Comparison of ENCODE assay signal across 13 mouse cellular contexts in the genomic region with DNA sequence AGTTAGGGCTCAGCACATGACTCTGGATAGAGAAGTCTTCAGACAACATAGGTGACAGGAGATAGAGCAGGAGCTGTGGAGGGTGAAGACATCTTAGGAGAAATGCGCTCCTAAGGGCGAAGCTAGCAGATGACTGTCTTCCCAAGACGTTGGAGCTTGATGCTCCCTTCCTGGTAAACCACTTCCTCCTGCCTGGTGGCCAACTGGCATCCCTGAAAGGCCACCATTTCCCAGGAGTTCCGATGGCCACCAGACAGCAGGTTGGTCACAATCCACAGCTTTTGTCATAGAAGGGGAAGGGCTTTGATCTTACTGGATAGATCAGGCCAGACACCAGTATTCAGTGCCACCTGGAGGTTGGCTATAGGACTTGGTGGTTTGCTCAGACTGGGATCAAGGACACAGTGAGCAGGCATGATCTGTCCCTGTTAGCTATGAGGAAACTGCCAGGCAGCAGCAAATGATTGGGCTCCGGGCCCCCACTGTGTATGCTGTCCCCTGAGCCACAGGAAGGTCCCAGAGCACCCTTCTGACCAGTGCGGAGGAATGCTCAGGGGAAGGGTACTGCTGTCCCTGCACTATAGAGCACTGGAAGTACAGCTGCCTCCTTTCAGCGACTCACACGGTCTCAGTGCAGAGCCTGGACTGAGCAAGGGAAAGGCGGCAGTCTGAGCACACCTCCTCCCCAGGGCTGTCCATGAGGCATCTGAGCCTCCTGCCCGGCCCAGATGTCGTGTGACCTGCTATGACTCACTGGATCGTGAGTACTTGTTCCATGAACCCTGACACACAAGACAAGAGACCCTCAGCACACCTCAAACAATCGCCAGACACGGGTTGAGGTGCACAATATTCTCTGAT. TPM values are rescaled to one million over a fixed set of nuclear protein-coding genes. Genes with fewer than 3 reads are reported as not detected.
DNase-seq lines count a peak whose midpoint lies in the region; ATAC-seq lines count a peak whose summit lies in the region.
"Had no signal": no experiment of that assay in that cellular context is flagged by ENCODE, and none has a peak within 500 bp of the region (broad histone marks: within the 10 kb centered on the region; RNA-seq: fewer than 3 reads in every experiment).

No protein-coding gene starts in this region.

- peak overlapping the region; percentile 47 for H3K9ac ChIP-seq in heart, embryonic 14.5 days (ENCODE audit: low read length)
- 0 out of 2 replicates have a peak overlapping the region, but pooled peaks have one; percentile 5 for H3K9ac ChIP-seq in neural tube, embryonic 13.5 days
- no peak overlapping the region for H3K9ac ChIP-seq in embryonic facial prominence, embryonic 15.5 days
- H3K9ac ChIP-seq in stomach, embryonic 16.5 days (ENCODE audit: low read length) = peak overlapping the region; percentile 50

- peaks cover 17% of the 10 kb centered on the region for H3K9me3 ChIP-seq in heart, embryonic 14.5 days (ENCODE audit: control insufficient read depth, low read length)
- H3K9me3 ChIP-seq in neural tube, embryonic 13.5 days = 0 out of 2 replicates have a peak, but pooled peaks cover 16% of the 10 kb centered on the region
- peaks cover 5% of the 10 kb centered on the region; the same call in 1 of the 2 replicates for H3K9me3 ChIP-seq in embryonic facial prominence, embryonic 15.5 days (replicated peaks)
- H3K9me3 ChIP-seq in stomach, embryonic 16.5 days (replicated peaks; ENCODE audit: control insufficient read depth, low read length) = peaks cover 21% of the 10 kb centered on the region

- ATAC-seq in heart, embryonic 14.5 days (ENCODE audit: insufficient number of reproducible peaks, insufficient read depth, low FRiP score, low read depth) = no peak
- no peak for ATAC-seq in neural tube, embryonic 13.5 days (ENCODE audit: low read depth)
- ATAC-seq in embryonic facial prominence, embryonic 15.5 days (ENCODE audit: insufficient number of reproducible peaks, low FRiP score, low TSS enrichment, low read depth) = no peak
- peak; percentile 73; the same call in 1 of the 2 replicates for ATAC-seq in stomach, embryonic 16.5 days (ENCODE audit: insufficient read depth, low FRiP score)
- no peak for ATAC-seq in erythroid progenitor cell, adult 5-6 weeks (replicated peaks; ENCODE audit: low FRiP score, poor library complexity, severe bottlenecking)
- ATAC-seq: forebrain, embryonic 16.5 days had no signal

- no peak overlapping the region for H3K4me3 ChIP-seq in heart, embryonic 14.5 days (ENCODE audit: control insufficient read depth in 1 of 2, insufficient read depth in 1 of 2, low read depth in 1 of 2, low read length in 2 of 2)
- no peak overlapping the region for H3K4me3 ChIP-seq in neural tube, embryonic 13.5 days
- H3K4me3 ChIP-seq in embryonic facial prominence, embryonic 15.5 days (replicated peaks) = no peak overlapping the region
- H3K4me3 ChIP-seq in stomach, embryonic 16.5 days (replicated peaks; ENCODE audit: low read length) = no peak overlapping the region

- H3K4me1 ChIP-seq in heart, embryonic 14.5 days (ENCODE audit: control insufficient read depth in 2 of 2, insufficient read depth in 2 of 2, low read length in 2 of 2) = peaks cover 6 to 7% of the 10 kb centered on the region in 2 experiments
- no peaks in the 10 kb centered on the region for H3K4me1 ChIP-seq in neural tube, embryonic 13.5 days (replicated peaks)
- H3K4me1 ChIP-seq in embryonic facial prominence, embryonic 15.5 days = peaks cover 6% of the 10 kb centered on the region
- H3K4me1 ChIP-seq in stomach, embryonic 16.5 days (ENCODE audit: control insufficient read depth, insufficient read depth, low read length) = peaks cover 5% of the 10 kb centered on the region

- no peak overlapping the region for H3K27ac ChIP-seq in heart, embryonic 14.5 days (replicated peaks in 1 of 2; ENCODE audit: control insufficient read depth in 1 of 2, insufficient read depth in 1 of 2, low read depth in 2 of 2, low read length in 2 of 2)
- H3K27ac ChIP-seq in neural tube, embryonic 13.5 days (replicated peaks) = no peak overlapping the region
- no peak overlapping the region for H3K27ac ChIP-seq in embryonic facial prominence, embryonic 15.5 days (replicated peaks)
- peak overlapping the region; percentile 85 for H3K27ac ChIP-seq in stomach, embryonic 16.5 days (ENCODE audit: low read length)
- H3K27ac ChIP-seq: macrophage had no signal

- DNase-seq in heart, postnatal 10 days = no peak
- DNase-seq in neural tube, embryonic 10.5 days (ENCODE audit: extremely low spot score, low spot score) = no peak
- no peak for DNase-seq in urinary bladder, postnatal 4 days (ENCODE audit: low spot score in 2 of 2)
- DNase-seq: gastrocnemius, postnatal 36 days; kidney, adult 11 months had no signal

- peak overlapping the region; percentile 41 for H3K4me2 ChIP-seq in heart, embryonic 14.5 days (ENCODE audit: low read length)
- no peak overlapping the region for H3K4me2 ChIP-seq in neural tube, embryonic 13.5 days
- H3K4me2 ChIP-seq in embryonic facial prominence, embryonic 15.5 days (replicated peaks) = 0 out of 2 replicates have a peak overlapping the region, but pooled peaks have one; percentile 8
- H3K4me2 ChIP-seq in stomach, embryonic 16.5 days (ENCODE audit: low read depth, low read length) = peak overlapping the region; percentile 24; the same call in 1 of the 2 replicates

- 51% methylated on average over 14 of the region's 14 CpGs for WGBS in heart, embryonic 14.5 days
- WGBS in neural tube, embryonic 13.5 days = 72% methylated on average over 14 of the region's 14 CpGs
- 67% methylated on average over 14 of the region's 14 CpGs for WGBS in embryonic facial prominence, embryonic 15.5 days
- 60% methylated on average over 14 of the region's 14 CpGs for WGBS in stomach, embryonic 16.5 days

- intact Hi-C loops in heart, postnatal 10 days (cut with DNase I) = no loop called here

- H3K27me3 ChIP-seq in heart, embryonic 14.5 days (ENCODE audit: control insufficient read depth, insufficient read depth, low read length) = peaks cover 22% of the 10 kb centered on the region; the same call in 1 of the 2 replicates
- H3K27me3 ChIP-seq in neural tube, embryonic 13.5 days = peaks cover 12% of the 10 kb centered on the region
- 0 out of 2 replicates have a peak, but pooled peaks cover 3% of the 10 kb centered on the region for H3K27me3 ChIP-seq in embryonic facial prominence, embryonic 15.5 days
- H3K27me3 ChIP-seq in stomach, embryonic 16.5 days (ENCODE audit: control insufficient read depth, insufficient read depth, low read length) = no peaks in the 10 kb centered on the region

- H3K36me3 ChIP-seq in heart, embryonic 14.5 days (ENCODE audit: control insufficient read depth, insufficient read depth, low read length) = no peaks in the 10 kb centered on the region
- H3K36me3 ChIP-seq in neural tube, embryonic 13.5 days = no peaks in the 10 kb centered on the region
- H3K36me3 ChIP-seq in embryonic facial prominence, embryonic 15.5 days = no peaks in the 10 kb centered on the region
- no peaks in the 10 kb centered on the region for H3K36me3 ChIP-seq in stomach, embryonic 16.5 days (ENCODE audit: control insufficient read depth, insufficient read depth, low read length)

RNA-seq across cellular contexts. Expression of a gene that starts 0.6 kb away (rescaled TPM):
- polyA plus RNA-seq in heart, embryonic 14.5 days (2014; fragmentation: Nextera tagmentation; extraction: Ambion mirVana) = 1.9 and 2.9 TPM in 2 replicates
- total RNA-seq in heart, postnatal 10 days (2021) = 10 to 100 TPM; 20.1 to 21.0 TPM
- 2.4 and 2.5 TPM in 2 replicates for polyA plus RNA-seq in neural tube, embryonic 13.5 days (2015; fragmentation: Nextera tagmentation; extraction: Ambion mirVana)
- 3.8 and 5.9 TPM in 2 replicates for polyA plus RNA-seq in embryonic facial prominence, embryonic 15.5 days (2015; fragmentation: Nextera tagmentation; extraction: Ambion mirVana)
- polyA plus RNA-seq in stomach, embryonic 16.5 days (2015; fragmentation: Nextera tagmentation; extraction: Ambion mirVana) = 3.9 and 8.1 TPM in 2 replicates
- 3.2 and 12.6 TPM in 2 replicates for total RNA-seq in erythroid progenitor cell, adult 5-6 weeks (2015; ENCODE audit: low replicate concordance)
- 3.0 and 5.7 TPM in 2 replicates for total RNA-seq in erythroid progenitor cell, adult 5-6 weeks (2017; ENCODE audit: low replicate concordance)

RNA-seq across cellular contexts. Expression of a gene that starts 22.0 kb away (rescaled TPM):
- polyA plus RNA-seq in heart, embryonic 14.5 days (2014; fragmentation: Nextera tagmentation; extraction: Ambion mirVana) = 16.0 and 16.7 TPM in 2 replicates
- 10 to 100 TPM; 12.2 to 12.5 TPM for total RNA-seq in heart, postnatal 10 days (2021)
- 89.7 and 105 TPM in 2 replicates for polyA plus RNA-seq in neural tube, embryonic 13.5 days (2015; fragmentation: Nextera tagmentation; extraction: Ambion mirVana)
- polyA plus RNA-seq in embryonic facial prominence, embryonic 15.5 days (2015; fragmentation: Nextera tagmentation; extraction: Ambion mirVana) = 56.0 and 62.0 TPM in 2 replicates
- 41.1 and 43.8 TPM in 2 replicates for polyA plus RNA-seq in stomach, embryonic 16.5 days (2015; fragmentation: Nextera tagmentation; extraction: Ambion mirVana)
- total RNA-seq in erythroid progenitor cell, adult 5-6 weeks (2015; ENCODE audit: low replicate concordance) = 3.2 and 6.7 TPM in 2 replicates
- 0.91 and 1.3 TPM in 2 replicates for total RNA-seq in erythroid progenitor cell, adult 5-6 weeks (2017; ENCODE audit: low replicate concordance)

RNA-seq across cellular contexts. Expression of a gene that starts 22.0 kb away (rescaled TPM):
- 138 and 151 TPM in 2 replicates for polyA plus RNA-seq in heart, embryonic 14.5 days (2014; fragmentation: Nextera tagmentation; extraction: Ambion mirVana)
- 10 to 100 TPM; 61.7 to 69.1 TPM for total RNA-seq in heart, postnatal 10 days (2021)
- polyA plus RNA-seq in neural tube, embryonic 13.5 days (2015; fragmentation: Nextera tagmentation; extraction: Ambion mirVana) = 243 and 255 TPM in 2 replicates
- polyA plus RNA-seq in embryonic facial prominence, embryonic 15.5 days (2015; fragmentation: Nextera tagmentation; extraction: Ambion mirVana) = 205 and 214 TPM in 2 replicates
- 166 and 167 TPM in 2 replicates for polyA plus RNA-seq in stomach, embryonic 16.5 days (2015; fragmentation: Nextera tagmentation; extraction: Ambion mirVana)
- 31.4 and 39.0 TPM in 2 replicates for total RNA-seq in erythroid progenitor cell, adult 5-6 weeks (2015; ENCODE audit: low replicate concordance)
- total RNA-seq in erythroid progenitor cell, adult 5-6 weeks (2017; ENCODE audit: low replicate concordance) = 17.6 and 19.9 TPM in 2 replicates

RNA-seq across cellular contexts. Expression of a gene that starts 30.1 kb away (rescaled TPM):
- polyA plus RNA-seq in heart, embryonic 14.5 days (2014; fragmentation: Nextera tagmentation; extraction: Ambion mirVana) = 1.7 and 4.7 TPM in 2 replicates
- 10 to 100 TPM in 1 of 2 experiments, 1 to 10 TPM in 1; 8.3 to 14.4 TPM for total RNA-seq in heart, postnatal 10 days (2021)
- 0.99 and 1.2 TPM in 2 replicates for polyA plus RNA-seq in neural tube, embryonic 13.5 days (2015; fragmentation: Nextera tagmentation; extraction: Ambion mirVana)
- polyA plus RNA-seq in embryonic facial prominence, embryonic 15.5 days (2015; fragmentation: Nextera tagmentation; extraction: Ambion mirVana) = 193 and 315 TPM in 2 replicates
- polyA plus RNA-seq in stomach, embryonic 16.5 days (2015; fragmentation: Nextera tagmentation; extraction: Ambion mirVana) = 112 and 150 TPM in 2 replicates
- total RNA-seq in erythroid progenitor cell, adult 5-6 weeks (2015; ENCODE audit: low replicate concordance) = 21.8 and 23.4 TPM in 2 replicates
- not detected in 2 replicates for total RNA-seq in erythroid progenitor cell, adult 5-6 weeks (2017; ENCODE audit: low replicate concordance)
- total RNA-seq: liver, adult 2 months had no signal

RNA-seq across cellular contexts. Expression of a gene that starts 34.2 kb away (rescaled TPM):
- polyA plus RNA-seq in heart, embryonic 14.5 days (2014; fragmentation: Nextera tagmentation; extraction: Ambion mirVana) = 43.6 and 44.5 TPM in 2 replicates
- total RNA-seq in heart, postnatal 10 days (2021) = 10 to 100 TPM; 33.1 to 34.8 TPM
- 39.8 and 49.0 TPM in 2 replicates for polyA plus RNA-seq in neural tube, embryonic 13.5 days (2015; fragmentation: Nextera tagmentation; extraction: Ambion mirVana)
- polyA plus RNA-seq in embryonic facial prominence, embryonic 15.5 days (2015; fragmentation: Nextera tagmentation; extraction: Ambion mirVana) = 61.4 and 64.4 TPM in 2 replicates
- 60.6 and 69.3 TPM in 2 replicates for polyA plus RNA-seq in stomach, embryonic 16.5 days (2015; fragmentation: Nextera tagmentation; extraction: Ambion mirVana)
- total RNA-seq in erythroid progenitor cell, adult 5-6 weeks (2015; ENCODE audit: low replicate concordance) = 46.1 and 62.0 TPM in 2 replicates
- total RNA-seq in erythroid progenitor cell, adult 5-6 weeks (2017; ENCODE audit: low replicate concordance) = 15.4 and 24.6 TPM in 2 replicates
